Mouse (Mus musculus) megakaryocyte-erythroid progenitor cell, adult 5-6 weeks (primary cell): ENCODE data around the gene Brd2. TPM values are rescaled to one million over a fixed set of nuclear protein-coding genes. Genes with fewer than 3 reads are reported as not detected.
A peak's percentile ranks its signal among the peaks of the same experiment; 100 is the strongest.

Source experiments
- ATAC-seq: replicated peaks from 2 replicates; pipeline ENCODE4 v1.8.0; 2016; ENCODE audit warnings: mild to moderate bottlenecking, inconsistent platforms; ENCODE audit not compliant: severe bottlenecking, poor library complexity, low FRiP score, low TSS enrichment
- total RNA-seq, 2 experiments: library from RNA; stranded (forward) in 1 of 2; stranded (reverse) in 1 of 2; fragments of 200-1000, 215-1000 nt in 1 of 2; fragments of >200 nt in 1 of 2; fragmentation: Nextera tagmentation in 1 of 2; gene quantifications; 2 replicates each; pipeline ENCODE4 v1.2.3; 2014 to 2017

The Brd2 gene
- total RNA-seq, 2 experiments from 2014 or later, result 198 to 511 TPM

DNA sequence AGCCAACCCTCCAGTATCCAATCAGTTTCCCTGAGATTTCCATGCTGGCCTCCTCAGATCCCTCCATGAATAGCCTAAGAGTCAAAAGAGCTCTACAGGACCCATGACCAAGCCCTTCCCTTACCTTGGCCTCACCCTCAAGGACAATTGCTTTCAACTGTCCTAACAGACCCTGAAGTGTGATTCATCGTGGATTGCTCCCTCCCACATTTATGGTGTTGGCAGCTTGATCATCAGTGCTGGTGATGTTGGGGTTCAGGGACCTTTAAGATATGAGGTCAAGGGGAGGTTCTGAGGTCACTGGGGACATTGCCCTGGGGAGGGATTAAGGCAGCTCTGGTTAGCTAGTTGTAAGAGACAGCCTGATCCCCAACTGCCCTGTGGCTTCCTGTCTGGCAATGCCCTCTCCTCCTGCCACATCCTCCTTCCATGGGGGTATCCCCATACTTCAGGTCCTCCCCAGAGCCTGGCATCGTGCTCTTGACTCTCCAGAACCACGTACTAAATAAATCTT, 25.9 kb downstream of the Brd2 start:
- no peak for ATAC-seq

- no peak for ATAC-seq
Observed at GRCm38 (mm10) chr17:34094283-34095035, 28.0 kb downstream of the Brd2 start.

DNA sequence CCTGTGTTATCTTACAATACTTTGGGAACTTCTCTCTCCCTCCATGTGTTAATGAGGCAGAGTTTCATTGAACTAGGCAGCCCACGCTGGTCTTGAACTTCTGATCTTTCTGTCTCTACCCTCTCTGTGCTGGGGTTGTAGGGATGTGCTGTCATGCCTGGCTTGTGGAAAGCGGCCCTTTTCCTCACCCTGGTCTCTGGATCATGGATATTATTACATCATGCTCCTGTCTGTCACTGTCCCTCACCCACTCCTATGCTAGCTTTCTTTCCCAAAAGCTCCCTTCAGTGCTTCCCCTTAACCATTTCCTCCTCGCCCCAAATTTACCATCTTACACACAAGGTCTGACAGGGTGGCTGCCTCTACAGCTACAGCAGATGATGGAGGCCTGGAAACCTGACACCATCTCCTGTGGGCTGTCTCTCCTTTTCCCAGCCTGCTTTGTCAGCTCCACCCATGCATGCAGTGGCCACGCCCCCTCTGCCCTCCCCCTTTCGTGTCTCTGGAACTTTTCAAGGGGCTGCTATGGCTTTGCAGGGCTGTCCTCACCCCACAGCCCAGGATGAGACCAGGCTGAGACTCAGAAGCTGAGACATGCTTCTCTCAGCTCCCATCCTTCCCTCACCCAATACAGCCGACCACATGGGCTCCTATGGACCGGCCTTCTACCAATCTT, 29.1 kb downstream of the Brd2 start:
- peak; percentile 52 for ATAC-seq

- ATAC-seq, result no peak
Observed at GRCm38 (mm10) chr17:34092197-34092875, 30.1 kb downstream of the Brd2 start, which contains the start of gene H2-Oa. H2-Oa (plus strand) TSS chr17:34092340.

- 0 out of 2 replicates have a peak, but pooled peaks have one; percentile 58 for ATAC-seq
Observed at GRCm38 (mm10) chr17:34090923-34091322, 31.5 kb downstream of the Brd2 start.

GRCm38 (mm10) chr17:34088124-34088523, 34.3 kb downstream of the Brd2 start:
- 0 out of 2 replicates have a peak, but pooled peaks have one; percentile 28 for ATAC-seq

DNA sequence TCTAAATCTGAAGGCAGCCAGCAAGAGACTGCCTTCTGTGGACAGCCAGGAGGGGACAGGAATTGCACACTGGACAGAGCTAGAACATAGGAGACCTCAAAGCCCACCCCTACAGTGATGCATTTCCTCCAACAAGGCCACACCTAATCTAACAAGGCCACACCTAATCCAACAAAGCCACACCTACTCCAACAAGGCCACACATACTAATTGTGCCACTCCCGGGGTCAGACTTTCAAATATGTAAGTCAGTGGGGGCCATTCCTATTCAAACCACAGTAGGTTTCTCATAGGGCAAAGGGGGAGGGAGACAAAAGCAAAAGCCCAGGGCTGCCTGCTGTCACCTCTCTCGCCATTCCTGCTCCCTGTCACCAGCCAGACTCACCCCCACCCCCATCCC, 35.0 kb downstream of the Brd2 start:
- no peak for ATAC-seq

DNA sequence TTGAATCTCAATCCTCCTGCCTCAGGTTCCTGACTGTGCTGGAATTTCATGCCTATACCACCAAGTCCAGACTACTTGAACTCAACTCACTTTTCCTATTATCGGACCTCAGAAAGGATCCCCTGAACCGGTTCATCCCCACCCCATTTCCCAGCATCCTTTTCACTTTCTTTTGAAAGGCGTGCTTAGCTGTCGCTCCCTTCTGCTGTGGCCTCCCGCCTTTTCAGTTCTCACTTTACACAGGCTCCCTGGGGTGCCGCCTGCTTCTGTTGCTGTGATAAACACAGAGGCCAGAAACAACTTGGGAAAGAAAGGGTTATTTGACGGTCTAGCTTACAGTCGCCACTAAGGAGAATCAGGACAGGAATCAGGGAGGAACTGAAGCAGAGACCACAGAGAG, 39.3 kb downstream of the Brd2 start:
- no peak for ATAC-seq

DNA sequence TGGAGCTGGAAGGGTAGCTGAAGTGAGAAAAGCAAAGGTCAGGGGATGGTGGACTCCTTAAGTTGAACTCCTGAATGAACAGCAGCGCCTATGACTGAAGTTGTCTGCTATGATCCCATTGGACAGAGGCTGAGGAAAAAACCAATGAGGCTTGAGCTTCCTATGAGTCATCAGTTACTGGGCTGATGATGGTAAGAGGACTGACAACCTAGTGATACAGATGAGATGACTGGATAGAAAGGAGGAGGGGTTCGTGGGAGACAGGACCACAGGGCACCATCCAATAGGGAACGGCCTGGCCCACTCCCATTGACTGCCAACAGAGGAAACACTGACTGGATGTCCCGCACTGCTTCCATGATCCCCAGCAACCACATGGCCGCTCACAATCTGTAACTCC, 42.8 kb downstream of the Brd2 start:
- peak; percentile 74 for ATAC-seq

- ATAC-seq, result no peak
Observed at GRCm38 (mm10) chr17:34079002-34079401, 43.4 kb downstream of the Brd2 start.

GRCm38 (mm10) chr17:34078148-34078547, 44.3 kb downstream of the Brd2 start:
- peak; percentile 27; the same call in 1 of the 2 replicates for ATAC-seq

- no peak for ATAC-seq
Observed at GRCm38 (mm10) chr17:34077549-34077948, 44.9 kb downstream of the Brd2 start.

DNA sequence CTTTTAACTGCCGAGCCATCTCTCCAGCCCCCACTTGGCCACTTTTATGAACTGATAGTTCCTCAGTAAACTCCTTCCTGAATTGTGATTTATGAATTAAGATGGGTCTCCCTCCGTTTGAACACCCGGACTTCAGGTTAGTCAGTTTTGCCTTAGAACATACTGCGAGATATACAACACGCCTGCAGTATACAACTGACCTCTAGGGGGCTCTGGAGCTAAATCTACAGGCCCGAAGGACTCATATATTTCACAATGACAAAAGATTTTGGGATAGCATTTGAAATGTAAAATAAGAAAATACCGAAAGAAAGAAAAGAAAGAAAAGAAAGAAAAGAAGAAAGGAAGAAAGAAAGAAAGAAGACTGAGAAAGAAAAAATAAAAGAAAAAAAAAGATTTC, 47.2 kb downstream of the Brd2 start:
- no peak for ATAC-seq

- no peak for ATAC-seq
Observed at GRCm38 (mm10) chr17:34072091-34072490, 50.3 kb downstream of the Brd2 start.

DNA sequence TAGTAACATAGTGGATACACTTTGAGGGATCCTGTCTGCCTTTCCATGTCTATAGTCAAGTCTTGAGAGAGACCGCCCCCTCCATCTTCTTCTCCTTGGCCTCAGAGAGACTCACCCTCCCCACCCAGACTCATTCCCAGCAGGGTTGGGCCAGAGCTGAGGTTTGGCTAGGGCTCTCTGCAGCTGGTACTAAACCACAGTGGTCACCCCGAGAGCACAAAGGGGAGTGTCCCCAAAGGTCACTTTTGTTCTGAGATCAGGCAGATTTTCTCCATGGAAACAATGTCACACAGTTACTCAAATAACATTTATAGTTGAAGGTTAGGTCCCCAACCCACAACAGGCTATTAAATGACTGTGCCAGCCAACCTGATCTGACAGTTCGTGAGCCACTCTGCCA, 53.6 kb downstream of the Brd2 start:
- ATAC-seq, result no peak

Other genes with a start within 250 kb of the Brd2 start
Only the 30 nearest of the 32 such genes appear.
- 14.7 and 31.9 TPM in 2 replicates for gene Kifc1, start 232.0 kb downstream of the Brd2 start, total RNA-seq (2014; fragmentation: Nextera tagmentation)
- gene Kifc1, start 232.0 kb downstream of the Brd2 start, total RNA-seq (2017), result 15.6 and 17.0 TPM in 2 replicates
- gene Platr17, start 217.5 kb downstream of the Brd2 start, total RNA-seq (2014; fragmentation: Nextera tagmentation), result not detected in 2 replicates
- gene Platr17, start 217.5 kb downstream of the Brd2 start, total RNA-seq (2017), result not detected in 2 replicates
- 60.3 and 70.5 TPM in 2 replicates for gene Daxx, start 213.2 kb downstream of the Brd2 start, total RNA-seq (2014; fragmentation: Nextera tagmentation)
- gene Daxx, start 213.2 kb downstream of the Brd2 start, total RNA-seq (2017), result 41.3 and 49.0 TPM in 2 replicates
- 47.9 and 65.3 TPM in 2 replicates for gene Tapbp, start 206.7 kb downstream of the Brd2 start, total RNA-seq (2014; fragmentation: Nextera tagmentation)
- gene Tapbp, start 206.7 kb downstream of the Brd2 start, total RNA-seq (2017), result 35.6 and 42.1 TPM in 2 replicates
- gene Zbtb22, start 206.7 kb downstream of the Brd2 start, total RNA-seq (2014; fragmentation: Nextera tagmentation), result 18.0 and 18.4 TPM in 2 replicates
- gene Zbtb22, start 206.7 kb downstream of the Brd2 start, total RNA-seq (2017), result 14.9 and 18.6 TPM in 2 replicates
- gene Rgl2, start 193.1 kb downstream of the Brd2 start, total RNA-seq (2014; fragmentation: Nextera tagmentation), result 42.6 and 49.0 TPM in 2 replicates
- gene Rgl2, start 193.1 kb downstream of the Brd2 start, total RNA-seq (2017), result 10.4 and 14.0 TPM in 2 replicates
- 192 and 240 TPM in 2 replicates for gene Pfdn6, start 182.3 kb downstream of the Brd2 start, total RNA-seq (2014; fragmentation: Nextera tagmentation)
- gene Pfdn6, start 182.3 kb downstream of the Brd2 start, total RNA-seq (2017), result 209 and 235 TPM in 2 replicates
- 75.2 and 76.4 TPM in 2 replicates for gene Wdr46, start 182.0 kb downstream of the Brd2 start, total RNA-seq (2014; fragmentation: Nextera tagmentation)
- gene Wdr46, start 182.0 kb downstream of the Brd2 start, total RNA-seq (2017), result 78.8 and 105 TPM in 2 replicates
- 0.90 and 1.8 TPM in 2 replicates for gene B3galt4, start 171.1 kb downstream of the Brd2 start, total RNA-seq (2014; fragmentation: Nextera tagmentation)
- 2.7 TPM in 1 of 2 replicates, not detected in the other for gene B3galt4, start 171.1 kb downstream of the Brd2 start, total RNA-seq (2017)
- 41.4 and 51.4 TPM in 2 replicates for gene Vps52, start 166.8 kb downstream of the Brd2 start, total RNA-seq (2014; fragmentation: Nextera tagmentation)
- gene Vps52, start 166.8 kb downstream of the Brd2 start, total RNA-seq (2017), result 17.4 and 26.2 TPM in 2 replicates
- gene Rps18, start 166.6 kb downstream of the Brd2 start, total RNA-seq (2014; fragmentation: Nextera tagmentation), result 6,055 and 6,432 TPM in 2 replicates
- gene Rps18, start 166.6 kb downstream of the Brd2 start, total RNA-seq (2017), result 1,728 and 1,730 TPM in 2 replicates
- gene H2-K1, start 122.3 kb downstream of the Brd2 start, total RNA-seq (2014; fragmentation: Nextera tagmentation), result 870 and 1,054 TPM in 2 replicates
- gene H2-K1, start 122.3 kb downstream of the Brd2 start, total RNA-seq (2017), result 664 and 816 TPM in 2 replicates
- 12.8 and 24.7 TPM in 2 replicates for gene Ring1, start 98.0 kb downstream of the Brd2 start, total RNA-seq (2014; fragmentation: Nextera tagmentation)
- gene Ring1, start 98.0 kb downstream of the Brd2 start, total RNA-seq (2017), result 13.5 and 15.4 TPM in 2 replicates
- gene H2-Ke6, start 94.6 kb downstream of the Brd2 start, total RNA-seq (2014; fragmentation: Nextera tagmentation), result 118 and 144 TPM in 2 replicates
- gene H2-Ke6, start 94.6 kb downstream of the Brd2 start, total RNA-seq (2017), result 41.6 and 46.8 TPM in 2 replicates
- 18.1 and 18.3 TPM in 2 replicates for gene Slc39a7, start 91.0 kb downstream of the Brd2 start, total RNA-seq (2014; fragmentation: Nextera tagmentation)
- 94.1 and 169 TPM in 2 replicates for gene Slc39a7, start 91.0 kb downstream of the Brd2 start, total RNA-seq (2017)
- 49.6 and 58.9 TPM in 2 replicates for gene Rxrb, start 90.8 kb downstream of the Brd2 start, total RNA-seq (2014; fragmentation: Nextera tagmentation)
- 31.4 and 33.3 TPM in 2 replicates for gene Rxrb, start 90.8 kb downstream of the Brd2 start, total RNA-seq (2017)
- 1.1 and 3.6 TPM in 2 replicates for gene Col11a2, start 83.2 kb downstream of the Brd2 start, total RNA-seq (2014; fragmentation: Nextera tagmentation)
- 0.05 and 0.46 TPM in 2 replicates for gene Col11a2, start 83.2 kb downstream of the Brd2 start, total RNA-seq (2017)
- gene H2-Oa, start 30.3 kb downstream of the Brd2 start, total RNA-seq (2014; fragmentation: Nextera tagmentation), result 6.2 and 15.1 TPM in 2 replicates
- gene H2-Oa, start 30.3 kb downstream of the Brd2 start, total RNA-seq (2017), result 0.75 and 5.8 TPM in 2 replicates
- 26.4 and 41.6 TPM in 2 replicates for gene H2-DMa, start 3.1 kb downstream of the Brd2 start, total RNA-seq (2014; fragmentation: Nextera tagmentation)
- gene H2-DMa, start 3.1 kb downstream of the Brd2 start, total RNA-seq (2017), result 35.0 and 36.7 TPM in 2 replicates
- gene H2-DMb2, start 20.7 kb upstream of the Brd2 start, total RNA-seq (2014; fragmentation: Nextera tagmentation), result 0.81 and 2.9 TPM in 2 replicates
- gene H2-DMb2, start 20.7 kb upstream of the Brd2 start, total RNA-seq (2017), result not detected in 2 replicates
- gene H2-DMb1, start 30.4 kb upstream of the Brd2 start, total RNA-seq (2014; fragmentation: Nextera tagmentation), result 3.8 and 9.1 TPM in 2 replicates
- 10.1 and 22.9 TPM in 2 replicates for gene H2-DMb1, start 30.4 kb upstream of the Brd2 start, total RNA-seq (2017)
- gene Tap1, start 64.9 kb upstream of the Brd2 start, total RNA-seq (2014; fragmentation: Nextera tagmentation), result 43.7 and 55.5 TPM in 2 replicates
- gene Tap1, start 64.9 kb upstream of the Brd2 start, total RNA-seq (2017), result 58.0 and 76.1 TPM in 2 replicates
- 55.1 and 57.5 TPM in 2 replicates for gene Psmb9, start 65.1 kb upstream of the Brd2 start, total RNA-seq (2014; fragmentation: Nextera tagmentation)
- gene Psmb9, start 65.1 kb upstream of the Brd2 start, total RNA-seq (2017), result 56.2 and 95.8 TPM in 2 replicates
- gene Psmb8, start 75.1 kb upstream of the Brd2 start, total RNA-seq (2014; fragmentation: Nextera tagmentation), result 50.4 and 71.2 TPM in 2 replicates
- gene Psmb8, start 75.1 kb upstream of the Brd2 start, total RNA-seq (2017), result 103 and 243 TPM in 2 replicates
- 25.8 and 90.1 TPM in 2 replicates for gene Tap2, start 80.9 kb upstream of the Brd2 start, total RNA-seq (2014; fragmentation: Nextera tagmentation)
- gene Tap2, start 80.9 kb upstream of the Brd2 start, total RNA-seq (2017), result 49.7 and 50.5 TPM in 2 replicates
- gene H2-Ob, start 116.3 kb upstream of the Brd2 start, total RNA-seq (2014; fragmentation: Nextera tagmentation), result 8.7 and 32.0 TPM in 2 replicates
- gene H2-Ob, start 116.3 kb upstream of the Brd2 start, total RNA-seq (2017), result 7.8 and 10.4 TPM in 2 replicates
- gene H2-Ab1, start 135.1 kb upstream of the Brd2 start, total RNA-seq (2014; fragmentation: Nextera tagmentation), result 20.3 and 24.1 TPM in 2 replicates
- gene H2-Ab1, start 135.1 kb upstream of the Brd2 start, total RNA-seq (2017), result 68.7 and 80.9 TPM in 2 replicates
- gene H2-Aa, start 165.2 kb upstream of the Brd2 start, total RNA-seq (2014; fragmentation: Nextera tagmentation), result 2.0 and 4.4 TPM in 2 replicates
- 12.4 and 31.9 TPM in 2 replicates for gene H2-Aa, start 165.2 kb upstream of the Brd2 start, total RNA-seq (2017)
- 5.9 TPM in 1 of 2 replicates, not detected in the other for gene H2-Eb1, start 183.2 kb upstream of the Brd2 start, total RNA-seq (2014; fragmentation: Nextera tagmentation)
- gene H2-Eb1, start 183.2 kb upstream of the Brd2 start, total RNA-seq (2017), result 15.0 and 24.9 TPM in 2 replicates
- 0.50 TPM in 1 of 2 replicates, not detected in the other for gene H2-Eb2, start 203.0 kb upstream of the Brd2 start, total RNA-seq (2014; fragmentation: Nextera tagmentation)
- not detected in 2 replicates for gene H2-Eb2, start 203.0 kb upstream of the Brd2 start, total RNA-seq (2017)